Mouse (Mus musculus) heart, postnatal 0 days (tissue): ENCODE measurements around the gene Ier3. TPM values are rescaled to one million over a fixed set of nuclear protein-coding genes. Genes with fewer than 3 reads are reported as not detected.

Experiments
- ATAC-seq: fragments of 200-750 bp; cut with Nextera tagmentation; 2 replicates; pipeline ENCODE4 v1.8.0; 2017; ENCODE audit warnings: low read depth, moderate number of reproducible peaks, moderate library complexity; ENCODE audit not compliant: insufficient read depth
- DNase-seq: peaks from one replicate; pipeline ENCODE4 v3.0.0-alpha.2; 2016; ENCODE audit warnings: low spot score
- H3K27ac ChIP-seq: fragments of 300-500 bp; sonication (generic); 2 replicates; pipeline ENCODE4 v1.5.1; 2014; ENCODE audit warnings: low read depth, mild to moderate bottlenecking
- H3K27me3 ChIP-seq: fragments of 300-500 bp; sonication (generic); 2 replicates; pipeline ENCODE4 v1.6.1; 2014; ENCODE audit warnings: low read length, mixed read lengths; ENCODE audit not compliant: control insufficient read depth, insufficient read depth
- H3K36me3 ChIP-seq: fragments of 300-500 bp; sonication (generic); replicated peaks from 2 replicates; pipeline ENCODE4 v1.6.1; 2014; ENCODE audit warnings: low read length, mixed read lengths; ENCODE audit not compliant: control insufficient read depth, insufficient read depth
- H3K4me1 ChIP-seq: fragments of 300-500 bp; sonication (generic); 2 replicates; pipeline ENCODE4 v1.6.1; 2014; ENCODE audit warnings: antibody characterized with exemption; ENCODE audit not compliant: control insufficient read depth, insufficient read depth
- H3K4me2 ChIP-seq: fragments of 300-500 bp; sonication (generic); 2 replicates; pipeline ENCODE4 v1.6.1; 2014; ENCODE audit warnings: low read depth, mild to moderate bottlenecking, low read length, moderate library complexity
- H3K4me3 ChIP-seq: fragments of 300-500 bp; sonication (generic); 2 replicates; pipeline ENCODE4 v1.5.1; 2014; ENCODE audit warnings: low read depth, low read length
- H3K9ac ChIP-seq: fragments of 300-500 bp; sonication (generic); replicated peaks from 2 replicates; pipeline ENCODE4 v1.6.1; 2014; ENCODE audit warnings: low read depth, low read length, mixed read lengths
- H3K9me3 ChIP-seq: fragments of 300-500 bp; sonication (generic); replicated peaks from 2 replicates; pipeline ENCODE4 v1.6.1; 2016; ENCODE audit warnings: low read length; ENCODE audit not compliant: control insufficient read depth
- CTCF ChIP-seq: IDR thresholded peaks from 2 replicates; pipeline ENCODE4 v1.5.1; 2016; ENCODE audit warnings: antibody characterized with exemption, control low read depth, low read depth
- EP300 ChIP-seq: IDR thresholded peaks from 2 replicates; pipeline ENCODE4 v1.6.1; 2016; ENCODE audit warnings: antibody characterized with exemption, low read depth
- WGBS: fragments of 180-500 bp; shearing (Covaris S2); extraction: QIAGEN DNeasy Blood & Tissue Kit; methylation state at CpG from one replicate; pipeline ENCODE4 v1.1.7; 2014; 5-methylcytosine and 5-hydroxymethylcytosine counted together
- polyA plus RNA-seq: library from polyadenylated mRNA; unstranded; fragments of >200 nt; fragmentation: Nextera tagmentation; extraction: Ambion mirVana; gene quantifications from 2 replicates; pipeline ENCODE4 v1.2.1, GENCODE M21; 2015
- total RNA-seq: library from RNA; depleted of rRNA; stranded (reverse); fragments of >200 nt; gene quantifications from 2 replicates; pipeline ENCODE4 v1.2.3, GENCODE M21; 2014; ENCODE audit warnings: low replicate concordance

The Ier3 gene
- total and polyA plus RNA-seq, 2 experiments from 2014 or later = 50.5 to 79.4 TPM

- peak overlapping the region; percentile 79 for H3K4me2 ChIP-seq
- peak overlapping the region; percentile 67; the same call in 1 of the 2 replicates for H3K4me3 ChIP-seq
- 0 out of 2 replicates have a peak, but pooled peaks cover 3% of the 10 kb centered on the region for H3K4me1 ChIP-seq
- H3K9me3 ChIP-seq = no peaks in the 10 kb centered on the region
- no peak overlapping the region; the same call in 1 of the 2 replicates for H3K27ac ChIP-seq
- no peak for ATAC-seq
- TF ChIP-seq CTCF (peak; percentile 45), EP300 (no peak)
- H3K36me3 ChIP-seq = peaks cover 42% of the 10 kb centered on the region
- H3K27me3 ChIP-seq = no peaks in the 10 kb centered on the region
- no peak for DNase-seq
- no peak overlapping the region for H3K9ac ChIP-seq
- WGBS = 66% methylated on average over 7 of the region's 7 CpGs
Measured at GRCm38 (mm10) chr17:35824402-35824801, 2.9 kb downstream of the Ier3 start.

GRCm38 (mm10) chr17:35825109-35825850 lies 3.8 kb downstream of the Ier3 start:
- DNase-seq (no peak), ATAC-seq (no peak)
- Histone ChIP-seq H3K4me2 (no peak overlapping the region), H3K36me3 (peaks cover 44% of the 10 kb centered on the region), H3K27me3 (no peaks in the 10 kb centered on the region), H3K9ac (no peak overlapping the region), H3K9me3 (no peaks in the 10 kb centered on the region), H3K4me3 (no peak overlapping the region), H3K4me1 (peaks cover 7% of the 10 kb centered on the region; the same call in 1 of the 2 replicates), H3K27ac (no peak overlapping the region)
- TF ChIP-seq EP300 (no peak), CTCF (no peak)
- 89% methylated on average over 13 of the region's 13 CpGs for WGBS

GRCm38 (mm10) chr17:35829737-35830136 lies 8.3 kb downstream of the Ier3 start:
- ATAC-seq (peak; percentile 78), DNase-seq (peak; percentile 89)
- TF ChIP-seq EP300 = no peak
- TF ChIP-seq CTCF = peak; percentile 92
- H3K36me3 ChIP-seq = peaks cover 80% of the 10 kb centered on the region
- H3K27me3 ChIP-seq = no peaks in the 10 kb centered on the region
- no peak overlapping the region; the same call in 1 of the 2 replicates for H3K4me3 ChIP-seq
- WGBS = 1% methylated on average over 21 of the region's 21 CpGs
- H3K27ac ChIP-seq = peak overlapping the region; percentile 36; the same call in 1 of the 2 replicates
- H3K9me3 ChIP-seq = no peaks in the 10 kb centered on the region
- H3K4me1 ChIP-seq = peaks cover 5% of the 10 kb centered on the region; the same call in 1 of the 2 replicates
- peak overlapping the region; percentile 38 for H3K4me2 ChIP-seq
- H3K9ac ChIP-seq = no peak overlapping the region

GRCm38 (mm10) chr17:35832400-35833238 lies 11.1 kb downstream of the Ier3 start:
- Histone ChIP-seq H3K27me3 (no peaks in the 10 kb centered on the region), H3K4me2 (no peak overlapping the region), H3K9ac (no peak overlapping the region), H3K9me3 (no peaks in the 10 kb centered on the region), H3K4me3 (no peak overlapping the region), H3K36me3 (peaks cover 65% of the 10 kb centered on the region), H3K4me1 (peaks cover 8% of the 10 kb centered on the region; the same call in 1 of the 2 replicates), H3K27ac (no peak overlapping the region)
- TF ChIP-seq CTCF = no peak
- no peak for TF ChIP-seq EP300
- WGBS = 71% methylated on average over 8 of the region's 8 CpGs
- ATAC-seq = no peak
- no peak for DNase-seq

GRCm38 (mm10) chr17:35833239-35833751 lies 11.8 kb downstream of the Ier3 start:
- Histone ChIP-seq H3K27me3 (no peaks in the 10 kb centered on the region), H3K9ac (no peak overlapping the region), H3K4me2 (no peak overlapping the region), H3K4me3 (no peak overlapping the region), H3K36me3 (peaks cover 59% of the 10 kb centered on the region), H3K4me1 (peaks cover 8% of the 10 kb centered on the region; the same call in 1 of the 2 replicates), H3K9me3 (no peaks in the 10 kb centered on the region), H3K27ac (no peak overlapping the region)
- WGBS = 24% methylated on average over 5 of the region's 5 CpGs
- ATAC-seq (no peak), DNase-seq (no peak)
- TF ChIP-seq EP300 = no peak
- no peak for TF ChIP-seq CTCF
